Mouse (Mus musculus) embryonic facial prominence, embryonic 15.5 days (tissue): ENCODE results near the gene Morc1. TPM values are rescaled to one million over a fixed set of nuclear protein-coding genes. Genes with fewer than 3 reads are reported as not detected.

Experiments used
- ATAC-seq: fragments of 200-750 bp; cut with Nextera tagmentation; 2 replicates; pipeline ENCODE4 v1.8.0; 2017; ENCODE audit warnings: low read depth, moderate TSS enrichment; ENCODE audit not compliant: insufficient number of reproducible peaks, low FRiP score, low TSS enrichment
- H3K27ac ChIP-seq: fragments of 300-500 bp; sonication (generic); replicated peaks from 2 replicates; pipeline ENCODE4 v1.5.1; 2015; ENCODE audit warnings: mild to moderate bottlenecking, inconsistent platforms
- H3K27me3 ChIP-seq: fragments of 300-500 bp; sonication (generic); 2 replicates; pipeline ENCODE4 v1.6.1; 2015; ENCODE audit warnings: inconsistent platforms
- H3K36me3 ChIP-seq: fragments of 300-500 bp; sonication (generic); 2 replicates; pipeline ENCODE4 v1.6.1; 2015; ENCODE audit warnings: mild to moderate bottlenecking, inconsistent platforms
- H3K4me1 ChIP-seq: fragments of 300-500 bp; sonication (generic); 2 replicates; pipeline ENCODE4 v1.6.1; 2015; ENCODE audit warnings: inconsistent platforms
- H3K4me2 ChIP-seq: fragments of 300-500 bp; sonication (generic); replicated peaks from 2 replicates; pipeline ENCODE4 v1.6.1; 2015; ENCODE audit warnings: mild to moderate bottlenecking, inconsistent platforms
- H3K4me3 ChIP-seq: fragments of 300-500 bp; sonication (generic); replicated peaks from 2 replicates; pipeline ENCODE4 v1.5.1; 2015; ENCODE audit warnings: mild to moderate bottlenecking, inconsistent platforms
- H3K9ac ChIP-seq: fragments of 300-500 bp; sonication (generic); 2 replicates; pipeline ENCODE4 v1.6.1; 2015; ENCODE audit warnings: inconsistent platforms
- H3K9me3 ChIP-seq: fragments of 300-500 bp; sonication (generic); replicated peaks from 2 replicates; pipeline ENCODE4 v1.6.1; 2016; ENCODE audit warnings: inconsistent platforms
- WGBS: fragments of 180-500 bp; shearing (Covaris S2); methylation state at CpG from one replicate; pipeline ENCODE4 v1.1.7; 2015; 5-methylcytosine and 5-hydroxymethylcytosine counted together
- polyA plus RNA-seq: library from polyadenylated mRNA; unstranded; fragments of >200 nt; fragmentation: Nextera tagmentation; extraction: Ambion mirVana; gene quantifications from 2 replicates; pipeline ENCODE4 v1.2.1, GENCODE M21; 2015

Gene Morc1
- polyA plus RNA-seq, 1 experiment from 2014 or later, result 0.33 TPM

- no peak for ATAC-seq
- Histone ChIP-seq H3K4me3 (no peak overlapping the region), H3K27me3 (no peaks in the 10 kb centered on the region), H3K9me3 (no peaks in the 10 kb centered on the region), H3K4me1 (no peaks in the 10 kb centered on the region), H3K9ac (no peak overlapping the region), H3K4me2 (no peak overlapping the region), H3K36me3 (no peaks in the 10 kb centered on the region), H3K27ac (no peak overlapping the region)
- 75% methylated on average over 8 of the region's 8 CpGs for WGBS
Observed at GRCm38 (mm10) chr16:48479266-48479848, 48.3 kb downstream of the Morc1 start.

GRCm38 (mm10) chr16:48516776-48517499 lies 85.9 kb downstream of the Morc1 start:
- H3K9me3 ChIP-seq, result no peaks in the 10 kb centered on the region
- no peak overlapping the region for H3K4me2 ChIP-seq
- no peak overlapping the region for H3K27ac ChIP-seq
- no peaks in the 10 kb centered on the region for H3K4me1 ChIP-seq
- no peaks in the 10 kb centered on the region for H3K27me3 ChIP-seq
- 73% methylated on average over 5 of the region's 5 CpGs for WGBS
- H3K36me3 ChIP-seq, result no peaks in the 10 kb centered on the region
- no peak overlapping the region for H3K4me3 ChIP-seq
- ATAC-seq, result no peak
- H3K9ac ChIP-seq, result no peak overlapping the region

GRCm38 (mm10) chr16:48519569-48519968 lies 88.5 kb downstream of the Morc1 start:
- Histone ChIP-seq H3K4me2 (no peak overlapping the region), H3K27ac (no peak overlapping the region), H3K4me1 (no peaks in the 10 kb centered on the region), H3K36me3 (no peaks in the 10 kb centered on the region), H3K9me3 (no peaks in the 10 kb centered on the region), H3K9ac (no peak overlapping the region), H3K27me3 (no peaks in the 10 kb centered on the region), H3K4me3 (no peak overlapping the region)
- no peak for ATAC-seq

- WGBS, result 88% methylated on average over 5 of the region's 5 CpGs
- H3K36me3 ChIP-seq, result no peaks in the 10 kb centered on the region
- H3K9me3 ChIP-seq, result no peaks in the 10 kb centered on the region
- H3K4me1 ChIP-seq, result no peaks in the 10 kb centered on the region
- ATAC-seq, result no peak
- no peak overlapping the region for H3K4me2 ChIP-seq
- no peak overlapping the region for H3K9ac ChIP-seq
- H3K27me3 ChIP-seq, result no peaks in the 10 kb centered on the region
- H3K4me3 ChIP-seq, result no peak overlapping the region
- H3K27ac ChIP-seq, result no peak overlapping the region
Observed at GRCm38 (mm10) chr16:48537108-48537507, 106.1 kb downstream of the Morc1 start.

- H3K27me3 ChIP-seq, result no peaks in the 10 kb centered on the region
- no peak overlapping the region for H3K9ac ChIP-seq
- no peaks in the 10 kb centered on the region for H3K9me3 ChIP-seq
- no peak overlapping the region for H3K27ac ChIP-seq
- H3K4me1 ChIP-seq, result no peaks in the 10 kb centered on the region
- 36% methylated on average over 11 of the region's 11 CpGs for WGBS
- H3K4me2 ChIP-seq, result no peak overlapping the region
- ATAC-seq, result no peak
- no peak overlapping the region for H3K4me3 ChIP-seq
- H3K36me3 ChIP-seq, result no peaks in the 10 kb centered on the region
Observed at GRCm38 (mm10) chr16:48562290-48563080, 131.4 kb downstream of the Morc1 start.

- Histone ChIP-seq H3K9me3 (no peaks in the 10 kb centered on the region), H3K36me3 (no peaks in the 10 kb centered on the region), H3K4me1 (no peaks in the 10 kb centered on the region), H3K9ac (no peak overlapping the region), H3K27me3 (no peaks in the 10 kb centered on the region), H3K4me2 (no peak overlapping the region), H3K4me3 (no peak overlapping the region), H3K27ac (no peak overlapping the region)
- no peak for ATAC-seq
- 17% methylated on average over 9 of the region's 9 CpGs for WGBS
Observed at GRCm38 (mm10) chr16:48570354-48570753, 139.3 kb downstream of the Morc1 start.

- WGBS, result 69% methylated on average over 5 of the region's 5 CpGs
- no peak for ATAC-seq
- H3K4me3 ChIP-seq, result no peak overlapping the region
Observed at GRCm38 (mm10) chr16:48574072-48574471, 143.0 kb downstream of the Morc1 start.

GRCm38 (mm10) chr16:48574499-48574898 lies 143.5 kb downstream of the Morc1 start:
- Histone ChIP-seq H3K9ac (no peak overlapping the region), H3K9me3 (no peaks in the 10 kb centered on the region), H3K4me3 (no peak overlapping the region), H3K27ac (no peak overlapping the region), H3K4me1 (no peaks in the 10 kb centered on the region), H3K27me3 (no peaks in the 10 kb centered on the region), H3K4me2 (no peak overlapping the region), H3K36me3 (no peaks in the 10 kb centered on the region)
- ATAC-seq, result no peak
- WGBS, result 63% methylated on average over 3 of the region's 3 CpGs

More at GRCm38 (mm10) chr16:48574072-48574471, 143.0 kb downstream of the Morc1 start:
- H3K27me3 ChIP-seq, result no peaks in the 10 kb centered on the region
- H3K27ac ChIP-seq, result no peak overlapping the region
- no peaks in the 10 kb centered on the region for H3K9me3 ChIP-seq
- H3K4me1 ChIP-seq, result no peaks in the 10 kb centered on the region
- H3K4me2 ChIP-seq, result no peak overlapping the region
- no peak overlapping the region for H3K9ac ChIP-seq
- H3K36me3 ChIP-seq, result no peaks in the 10 kb centered on the region

GRCm38 (mm10) chr16:48585369-48585768 lies 154.3 kb downstream of the Morc1 start:
- Histone ChIP-seq H3K4me1 (no peaks in the 10 kb centered on the region), H3K27me3 (no peaks in the 10 kb centered on the region), H3K9ac (no peak overlapping the region), H3K27ac (no peak overlapping the region), H3K4me3 (no peak overlapping the region), H3K36me3 (no peaks in the 10 kb centered on the region), H3K9me3 (no peaks in the 10 kb centered on the region), H3K4me2 (no peak overlapping the region)
- 72% methylated on average over 6 of the region's 6 CpGs for WGBS
- no peak for ATAC-seq

GRCm38 (mm10) chr16:48594457-48594856 lies 163.4 kb downstream of the Morc1 start:
- Histone ChIP-seq H3K4me2 (no peak overlapping the region), H3K27me3 (no peaks in the 10 kb centered on the region), H3K4me3 (no peak overlapping the region), H3K4me1 (no peaks in the 10 kb centered on the region), H3K9me3 (no peaks in the 10 kb centered on the region), H3K9ac (no peak overlapping the region), H3K36me3 (no peaks in the 10 kb centered on the region), H3K27ac (no peak overlapping the region)
- no peak for ATAC-seq
- WGBS, result 80% methylated on average over 5 of the region's 5 CpGs

- 73% methylated on average over 1 of the region's 1 CpGs for WGBS
- no peak for ATAC-seq
Observed at GRCm38 (mm10) chr16:48595216-48595615, 164.2 kb downstream of the Morc1 start.

More at GRCm38 (mm10) chr16:48595216-48595615, 164.2 kb downstream of the Morc1 start:
- no peaks in the 10 kb centered on the region for H3K9me3 ChIP-seq
- no peaks in the 10 kb centered on the region for H3K36me3 ChIP-seq
- H3K4me3 ChIP-seq, result no peak overlapping the region
- no peaks in the 10 kb centered on the region for H3K4me1 ChIP-seq
- H3K27ac ChIP-seq, result no peak overlapping the region
- no peaks in the 10 kb centered on the region for H3K27me3 ChIP-seq
- no peak overlapping the region for H3K4me2 ChIP-seq
- no peak overlapping the region for H3K9ac ChIP-seq
